Mouse (Mus musculus): ENCODE results near the gene Sh3d21. TPM values are rescaled to one million over a fixed set of nuclear protein-coding genes. Genes with fewer than 3 reads are reported as not detected.
"Not testable (repeated sequence)": the region's sequence is repeated elsewhere in the genome, so short reads cannot be mapped to it uniquely, and the experiment has no call there.

Gene Sh3d21
- total and polyA plus RNA-seq, 2 experiments from 2014 or later, result 1.7 to 2.1 TPM

- Histone ChIP-seq H3K4me2 (ENCODE audit: low read depth) (no peak overlapping the region), H3K4me1 (ENCODE audit: insufficient read depth) (no peaks in the 10 kb centered on the region), H3K27me3 (ENCODE audit: insufficient read depth, low read length) (no peaks in the 10 kb centered on the region), H3K36me3 (ENCODE audit: insufficient read depth) (peaks cover 9% of the 10 kb centered on the region; the same call in 1 of the 2 replicates), H3K4me3 (ENCODE audit: low read depth, low read length) (no peak overlapping the region), H3K9me3 (ENCODE audit: low read length) (no peaks in the 10 kb centered on the region), H3K27ac (ENCODE audit: low read depth, low read length) (no peak overlapping the region), H3K9ac (no peak overlapping the region)
- DNase-seq, result no peak
- TF ChIP-seq CTCF (IDR thresholded peaks at IDR 0.05; ENCODE audit: low read depth), result no peak
- ATAC-seq, result no peak
- 94% methylated on average over 4 of the region's 4 CpGs for WGBS
Measured at GRCm38 (mm10) chr4:126194916-126195315, 31.6 kb upstream of the Sh3d21 start.

DNA sequence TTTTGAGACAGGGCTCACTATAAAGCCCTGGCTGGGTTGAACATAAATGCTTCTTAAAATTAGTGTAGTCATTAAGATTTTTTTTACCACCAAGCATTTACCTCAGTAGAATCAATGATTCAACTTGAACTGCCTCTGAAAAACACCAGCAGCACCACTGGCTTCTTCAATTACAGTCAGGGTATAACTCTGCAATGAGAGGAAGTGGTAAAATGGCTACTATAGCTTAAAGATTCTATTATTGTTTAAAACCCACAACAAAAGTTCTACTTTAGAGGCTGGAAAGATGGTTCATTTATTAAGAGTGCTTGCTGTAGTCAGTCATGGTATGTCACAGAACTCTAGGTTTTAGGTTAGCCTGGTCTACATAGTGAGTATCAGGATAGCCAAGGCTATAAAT, 30.9 kb upstream of the Sh3d21 start:
- Histone ChIP-seq H3K9me3 (ENCODE audit: low read length) (no peaks in the 10 kb centered on the region), H3K27me3 (ENCODE audit: insufficient read depth, low read length) (no peaks in the 10 kb centered on the region), H3K4me1 (ENCODE audit: insufficient read depth) (no peaks in the 10 kb centered on the region), H3K9ac (no peak overlapping the region), H3K36me3 (ENCODE audit: insufficient read depth) (peaks cover 9% of the 10 kb centered on the region; the same call in 1 of the 2 replicates), H3K4me3 (ENCODE audit: low read depth, low read length) (no peak overlapping the region), H3K4me2 (ENCODE audit: low read depth) (no peak overlapping the region), H3K27ac (ENCODE audit: low read depth, low read length) (no peak overlapping the region)
- DNase-seq (no peak), ATAC-seq (no peak)
- TF ChIP-seq CTCF (IDR thresholded peaks at IDR 0.05; ENCODE audit: low read depth), result no peak

GRCm38 (mm10) chr4:126190636-126191035, 27.3 kb upstream of the Sh3d21 start:
- Histone ChIP-seq H3K27me3 (ENCODE audit: insufficient read depth, low read length) (no peaks in the 10 kb centered on the region), H3K27ac (ENCODE audit: low read depth, low read length) (no peak overlapping the region), H3K9me3 (ENCODE audit: low read length) (no peaks in the 10 kb centered on the region), H3K4me3 (ENCODE audit: low read depth, low read length) (no peak overlapping the region), H3K4me2 (ENCODE audit: low read depth) (no peak overlapping the region), H3K36me3 (ENCODE audit: insufficient read depth) (peaks cover 9% of the 10 kb centered on the region; the same call in 1 of the 2 replicates), H3K9ac (no peak overlapping the region), H3K4me1 (ENCODE audit: insufficient read depth) (no peaks in the 10 kb centered on the region)
- ATAC-seq (no peak), DNase-seq (no peak)
- no peak for TF ChIP-seq CTCF (IDR thresholded peaks at IDR 0.05; ENCODE audit: low read depth)
- 92% methylated on average over 2 of the region's 2 CpGs for WGBS

DNA sequence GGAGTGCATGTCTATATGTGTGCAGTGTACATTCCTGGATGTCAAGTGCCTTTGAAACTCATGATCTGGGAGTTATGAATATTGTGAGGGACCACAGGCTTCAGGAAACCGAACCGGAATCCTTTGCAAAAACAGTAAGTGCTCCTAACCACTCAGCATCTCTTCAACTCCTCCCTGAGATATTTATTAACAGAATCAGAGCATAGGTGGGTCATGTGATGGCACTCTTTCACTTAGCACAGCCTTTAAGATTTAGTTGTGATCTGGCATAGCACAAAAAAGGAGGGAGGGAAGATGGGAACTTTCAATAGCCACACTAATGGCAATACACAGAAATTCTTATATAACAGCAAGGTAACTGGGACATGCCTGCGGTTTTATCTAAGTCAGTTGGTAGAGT, 23.8 kb upstream of the Sh3d21 start:
- Histone ChIP-seq H3K4me2 (ENCODE audit: low read depth) (no peak overlapping the region), H3K4me3 (ENCODE audit: low read depth, low read length) (no peak overlapping the region), H3K27me3 (ENCODE audit: insufficient read depth, low read length) (no peaks in the 10 kb centered on the region), H3K36me3 (ENCODE audit: insufficient read depth) (no peaks in the 10 kb centered on the region), H3K9ac (no peak overlapping the region), H3K4me1 (ENCODE audit: insufficient read depth) (no peaks in the 10 kb centered on the region), H3K9me3 (ENCODE audit: low read length) (no peaks in the 10 kb centered on the region), H3K27ac (ENCODE audit: low read depth, low read length) (no peak overlapping the region)
- WGBS, result 97% methylated on average over 3 of the region's 3 CpGs
- TF ChIP-seq CTCF (IDR thresholded peaks at IDR 0.05; ENCODE audit: low read depth), result no peak
- DNase-seq (no peak), ATAC-seq (no peak)

- H3K36me3 ChIP-seq (ENCODE audit: insufficient read depth), result peaks cover 17% of the 10 kb centered on the region
- ATAC-seq, result no peak
- WGBS, result 87% methylated on average over 5 of the region's 5 CpGs
Measured at GRCm38 (mm10) chr4:126183034-126183433, 19.7 kb upstream of the Sh3d21 start.

GRCm38 (mm10) chr4:126181170-126181957, 18.1 kb upstream of the Sh3d21 start:
- DNase-seq (peak; percentile 70), ATAC-seq (peak; percentile 69)
- no peaks in the 10 kb centered on the region for H3K4me1 ChIP-seq (ENCODE audit: insufficient read depth)
- peaks cover 31% of the 10 kb centered on the region for H3K36me3 ChIP-seq (ENCODE audit: insufficient read depth)
- H3K9me3 ChIP-seq (ENCODE audit: low read length), result no peaks in the 10 kb centered on the region
- TF ChIP-seq CTCF (IDR thresholded peaks at IDR 0.05; ENCODE audit: low read depth), result peak; percentile 81
- WGBS, result 50% methylated on average over 7 of the region's 7 CpGs
- H3K4me2 ChIP-seq (ENCODE audit: low read depth), result no peak overlapping the region
- no peak overlapping the region for H3K4me3 ChIP-seq (ENCODE audit: low read depth, low read length)
- no peaks in the 10 kb centered on the region for H3K27me3 ChIP-seq (ENCODE audit: insufficient read depth, low read length)
- H3K27ac ChIP-seq (ENCODE audit: low read depth, low read length), result no peak overlapping the region
- H3K9ac ChIP-seq, result no peak overlapping the region

More at GRCm38 (mm10) chr4:126183034-126183433, 19.7 kb upstream of the Sh3d21 start:
- Histone ChIP-seq H3K27ac (ENCODE audit: low read depth, low read length) (no peak overlapping the region), H3K9ac (no peak overlapping the region), H3K27me3 (ENCODE audit: insufficient read depth, low read length) (no peaks in the 10 kb centered on the region), H3K4me1 (ENCODE audit: insufficient read depth) (no peaks in the 10 kb centered on the region), H3K9me3 (ENCODE audit: low read length) (no peaks in the 10 kb centered on the region), H3K4me3 (ENCODE audit: low read depth, low read length) (no peak overlapping the region), H3K4me2 (ENCODE audit: low read depth) (no peak overlapping the region)
- TF ChIP-seq CTCF (IDR thresholded peaks at IDR 0.05; ENCODE audit: low read depth), result no peak
- no peak for DNase-seq

DNA sequence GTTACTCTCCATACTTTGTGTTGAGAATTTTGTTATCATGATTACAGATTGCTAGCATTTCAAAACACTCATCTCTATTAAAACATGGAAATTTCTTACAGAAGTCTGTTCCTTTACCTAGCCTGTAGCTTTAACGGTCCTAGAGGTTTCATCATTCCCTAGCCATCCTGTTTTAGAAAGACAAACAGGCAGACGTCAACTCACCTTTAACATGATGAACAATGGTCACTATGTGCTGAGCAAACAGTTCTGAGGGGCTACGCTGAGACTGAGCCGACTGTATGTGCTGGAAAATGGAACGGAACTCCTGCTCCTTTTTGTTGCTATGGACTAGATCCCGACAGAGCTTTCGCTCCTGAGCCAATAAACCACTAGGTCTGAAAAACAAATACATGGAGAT, 12.7 kb upstream of the Sh3d21 start:
- DNase-seq; H3K27me3 ChIP-seq (ENCODE audit: insufficient read depth, low read length); H3K27ac ChIP-seq (ENCODE audit: low read depth, low read length); ATAC-seq; H3K4me1 ChIP-seq (ENCODE audit: insufficient read depth); H3K9ac ChIP-seq; H3K4me2 ChIP-seq (ENCODE audit: low read depth); H3K4me3 ChIP-seq (ENCODE audit: low read depth, low read length); H3K9me3 ChIP-seq (ENCODE audit: low read length): not testable (repeated sequence)
- H3K36me3 ChIP-seq (ENCODE audit: insufficient read depth), result peaks cover 64% of the 10 kb centered on the region
- 93% methylated on average over 7 of the region's 7 CpGs for WGBS
